Mouse (Mus musculus) mature B cell (primary cell): Measurements from ENCODE around the gene Sept9.

Source experiments
- in situ Hi-C: fragments of 300-500 bp; cut with MboI; formaldehyde crosslinking; loops from 2 replicates; pipeline ENCODE4 v1.14.3; 2019

Sept9 gene

GRCm38 (mm10) chr11:117402550-117402949 lies 203.1 kb downstream of the Sept9 start:
- in situ Hi-C loops = no loop called here

GRCm38 (mm10) chr11:117403073-117403472 lies 203.6 kb downstream of the Sept9 start:
- in situ Hi-C loops = no loop called here

GRCm38 (mm10) chr11:117403781-117404180 lies 204.3 kb downstream of the Sept9 start:
- in situ Hi-C loops = no loop called here

GRCm38 (mm10) chr11:117406711-117407110 lies 207.2 kb downstream of the Sept9 start:
- in situ Hi-C loops = no loop called here

GRCm38 (mm10) chr11:117407196-117407595 lies 207.7 kb downstream of the Sept9 start:
- in situ Hi-C loops = no loop called here

GRCm38 (mm10) chr11:117407651-117408441 lies 208.4 kb downstream of the Sept9 start:
- in situ Hi-C loops = no loop called here

- in situ Hi-C loops = no loop called here
These were observed 209.1 kb downstream of the Sept9 start for GRCm38 (mm10) chr11:117408442-117409031.

GRCm38 (mm10) chr11:117409331-117409730 lies 209.9 kb downstream of the Sept9 start:
- in situ Hi-C loops = no loop called here

GRCm38 (mm10) chr11:117410059-117410458 lies 210.6 kb downstream of the Sept9 start:
- in situ Hi-C loops = no loop called here

- in situ Hi-C loops = no loop called here
These were observed 212.2 kb downstream of the Sept9 start for GRCm38 (mm10) chr11:117411663-117412062.
